Mouse (Mus musculus) spleen, postnatal 4 days (tissue): ENCODE data around the gene Sgf29.
"Not testable (repeated sequence)": the region's sequence is repeated elsewhere in the genome, so short reads cannot be mapped to it uniquely, and the experiment has no call there.

ENCODE experiments used
- DNase-seq, 2 experiments: peaks; one replicate each; pipeline ENCODE4 v3.0.0; 2022; ENCODE audit warnings: low spot score in 2 of 2

Gene Sgf29

GRCm38 (mm10) chr7:126679683-126680082, 30.6 kb downstream of the Sgf29 start:
- no peak for DNase-seq

DNA sequence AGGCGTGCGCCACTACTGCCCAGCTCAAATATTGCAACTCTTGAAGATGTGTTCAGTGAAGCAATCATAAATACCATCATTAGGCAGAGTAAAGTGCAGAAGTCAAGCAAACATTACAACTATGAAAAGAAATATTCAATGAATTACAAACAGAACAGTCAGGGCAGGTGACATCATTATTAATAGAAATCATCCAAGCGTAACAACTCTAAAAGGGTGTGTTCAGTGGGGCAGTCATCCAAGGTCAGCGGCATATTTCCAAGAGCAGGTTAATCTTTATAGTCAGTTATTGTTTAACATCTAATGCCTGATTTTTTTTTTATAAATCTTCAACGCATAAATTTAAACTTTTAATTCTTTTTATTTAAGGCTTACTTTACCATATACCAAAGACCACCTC, 32.1 kb downstream of the Sgf29 start:
- DNase-seq = no peak

- not testable (repeated sequence) for DNase-seq
These were observed 39.0 kb downstream of the Sgf29 start for GRCm38 (mm10) chr7:126688156-126688555.

DNA sequence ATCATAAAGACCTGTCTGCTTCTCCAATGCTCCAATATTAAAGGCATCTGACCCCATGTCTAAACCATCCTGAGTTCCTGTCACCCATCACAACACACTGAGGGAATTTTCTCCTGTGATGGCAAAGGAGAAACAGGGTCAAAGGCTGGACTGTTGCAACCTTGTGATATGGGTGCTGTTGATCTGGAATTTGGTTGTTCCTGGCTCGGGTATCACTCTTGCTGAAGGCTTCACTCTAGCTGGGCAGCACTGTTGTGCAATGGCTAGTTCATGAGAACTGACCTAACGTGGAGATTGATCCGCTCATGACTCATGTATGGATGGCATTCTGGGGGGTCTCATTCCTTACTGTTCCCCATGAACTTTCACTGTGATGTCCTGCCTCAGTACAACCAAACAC, 39.9 kb downstream of the Sgf29 start:
- DNase-seq = no peak

- DNase-seq = no peak
These were observed 41.6 kb downstream of the Sgf29 start for GRCm38 (mm10) chr7:126690737-126691136.

DNA sequence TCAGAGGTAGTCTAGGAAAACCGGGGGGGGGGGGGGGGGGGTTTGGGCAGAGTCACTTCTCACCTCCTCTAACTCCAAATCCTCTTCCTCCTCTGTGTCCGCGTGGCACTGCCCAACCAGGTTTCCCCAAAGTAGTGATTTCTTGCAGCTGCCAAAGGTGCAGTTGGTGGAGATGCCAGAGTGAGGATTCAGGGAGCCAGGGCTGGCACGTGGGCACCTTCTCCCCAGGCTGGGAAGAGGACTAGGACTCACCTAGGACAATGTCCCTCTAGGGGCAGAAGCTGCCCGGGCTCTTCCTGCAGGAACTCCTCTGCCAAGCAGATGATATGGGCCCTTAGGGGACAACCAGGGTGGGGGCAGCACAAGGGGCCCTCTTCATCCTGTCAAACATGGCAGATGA, 42.6 kb downstream of the Sgf29 start:
- DNase-seq = no peak

- DNase-seq = no peak
These were observed 43.3 kb downstream of the Sgf29 start for GRCm38 (mm10) chr7:126692426-126692825.

DNA sequence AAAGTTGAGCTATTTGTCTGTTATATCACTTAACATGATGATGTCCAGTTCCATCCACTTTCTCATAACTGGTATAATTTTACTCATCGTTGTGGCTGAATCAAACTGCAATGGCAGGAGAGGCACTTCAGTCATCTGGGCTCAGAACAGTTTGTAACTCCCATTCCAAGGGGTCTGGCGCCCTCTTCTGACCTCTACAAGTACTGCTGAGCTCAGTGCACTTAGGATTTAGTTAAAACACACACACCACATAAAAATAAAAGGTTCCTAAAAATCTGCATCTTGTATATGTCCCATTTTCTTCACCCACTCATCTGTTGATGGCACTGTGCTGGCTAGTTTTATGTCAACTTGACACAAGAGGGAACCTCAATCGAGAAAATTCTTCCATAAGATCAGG, 44.1 kb downstream of the Sgf29 start:
- peak; percentile 85 to 93 for DNase-seq

DNA sequence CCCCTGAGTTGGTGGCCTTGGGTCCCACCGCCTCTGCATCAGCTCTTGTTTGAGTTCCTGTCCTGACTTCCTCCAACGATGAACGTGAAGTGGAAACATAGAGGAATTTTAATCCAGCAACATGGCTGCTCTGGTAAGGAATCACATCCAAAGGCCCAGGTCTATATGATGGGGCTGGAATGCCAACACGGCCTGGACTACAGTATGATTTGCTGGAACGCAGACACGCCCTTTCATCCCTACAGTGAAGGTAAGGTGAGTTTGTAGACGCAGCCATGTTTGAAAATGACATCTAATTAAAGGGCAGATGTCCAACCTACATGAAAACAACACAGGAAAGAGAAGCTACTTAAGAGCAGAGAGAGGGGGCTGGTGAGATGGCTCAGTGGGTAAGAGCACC, 44.7 kb downstream of the Sgf29 start:
- DNase-seq = no peak

- no peak for DNase-seq
These were observed 45.4 kb downstream of the Sgf29 start for GRCm38 (mm10) chr7:126694441-126695051.

- DNase-seq = peak; percentile 76 to 90
These were observed 46.1 kb downstream of the Sgf29 start, which contains the start of gene Bola2 for GRCm38 (mm10) chr7:126695210-126695611. Gene Bola2, plus strand, starts transcription at chr7:126695401.

GRCm38 (mm10) chr7:126695631-126696207, 46.6 kb downstream of the Sgf29 start, which contains the start of gene Slx1b:
Gene Slx1b, minus strand, starts transcription at chr7:126695784.
- peak; percentile 91 to 95 for DNase-seq

DNA sequence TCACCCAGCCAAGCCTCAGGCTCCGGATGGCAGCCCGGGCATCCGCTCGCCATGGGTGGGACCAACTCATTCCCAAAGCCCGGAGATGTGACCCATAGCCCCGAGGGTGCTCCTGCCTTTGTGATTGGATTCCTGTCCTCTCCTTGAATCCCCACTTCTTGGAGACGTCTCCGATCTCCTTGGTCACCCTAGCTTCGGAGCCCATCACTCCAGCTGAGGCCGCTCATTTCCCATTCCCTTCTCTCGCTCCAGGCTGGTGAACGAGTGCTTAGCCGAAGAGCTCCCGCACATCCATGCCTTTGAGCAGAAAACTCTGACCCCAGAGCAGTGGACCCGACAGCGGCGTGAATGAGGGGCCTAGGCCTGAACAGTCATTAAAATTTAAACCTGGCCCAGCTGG, 47.2 kb downstream of the Sgf29 start:
- DNase-seq = no peak

DNA sequence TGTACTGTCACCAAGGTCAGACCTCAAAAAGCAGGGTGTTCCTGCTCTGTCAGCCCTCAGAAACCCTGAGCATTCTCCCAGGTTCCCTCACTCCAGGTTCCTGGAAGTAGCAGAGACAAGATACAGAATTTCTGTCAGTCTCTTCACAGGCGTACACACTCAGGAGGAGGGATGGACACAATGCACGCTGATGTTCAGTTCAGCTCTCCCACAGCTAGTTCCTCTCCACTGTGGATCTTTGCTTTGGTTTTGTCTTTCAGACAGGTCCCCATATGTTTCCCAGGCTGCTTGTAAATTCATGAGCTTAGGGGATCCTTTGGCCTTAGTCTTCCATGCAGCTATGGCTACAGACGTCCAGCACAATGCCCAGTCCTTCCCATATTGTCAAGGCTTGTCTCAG, 47.8 kb downstream of the Sgf29 start:
- no peak for DNase-seq

DNA sequence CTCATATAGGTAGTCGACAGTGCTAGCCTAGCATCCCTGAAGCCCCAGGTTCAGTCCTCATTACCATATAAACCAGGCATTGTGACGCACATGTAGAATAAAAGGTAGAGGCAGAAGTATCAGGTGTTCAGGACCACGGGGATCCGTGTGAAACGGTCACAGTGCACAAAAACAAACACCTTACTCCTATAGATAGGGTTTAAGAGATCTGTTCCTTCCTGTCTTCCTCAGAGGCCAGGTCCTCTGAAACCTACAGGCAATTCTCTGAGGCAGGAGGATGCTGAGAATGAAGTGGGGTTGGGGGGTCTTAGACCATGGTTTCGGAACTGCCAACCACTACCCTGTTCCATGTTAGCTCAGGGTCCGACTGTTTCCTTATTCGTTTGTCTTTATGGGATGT, 48.7 kb downstream of the Sgf29 start:
- no peak for DNase-seq

DNA sequence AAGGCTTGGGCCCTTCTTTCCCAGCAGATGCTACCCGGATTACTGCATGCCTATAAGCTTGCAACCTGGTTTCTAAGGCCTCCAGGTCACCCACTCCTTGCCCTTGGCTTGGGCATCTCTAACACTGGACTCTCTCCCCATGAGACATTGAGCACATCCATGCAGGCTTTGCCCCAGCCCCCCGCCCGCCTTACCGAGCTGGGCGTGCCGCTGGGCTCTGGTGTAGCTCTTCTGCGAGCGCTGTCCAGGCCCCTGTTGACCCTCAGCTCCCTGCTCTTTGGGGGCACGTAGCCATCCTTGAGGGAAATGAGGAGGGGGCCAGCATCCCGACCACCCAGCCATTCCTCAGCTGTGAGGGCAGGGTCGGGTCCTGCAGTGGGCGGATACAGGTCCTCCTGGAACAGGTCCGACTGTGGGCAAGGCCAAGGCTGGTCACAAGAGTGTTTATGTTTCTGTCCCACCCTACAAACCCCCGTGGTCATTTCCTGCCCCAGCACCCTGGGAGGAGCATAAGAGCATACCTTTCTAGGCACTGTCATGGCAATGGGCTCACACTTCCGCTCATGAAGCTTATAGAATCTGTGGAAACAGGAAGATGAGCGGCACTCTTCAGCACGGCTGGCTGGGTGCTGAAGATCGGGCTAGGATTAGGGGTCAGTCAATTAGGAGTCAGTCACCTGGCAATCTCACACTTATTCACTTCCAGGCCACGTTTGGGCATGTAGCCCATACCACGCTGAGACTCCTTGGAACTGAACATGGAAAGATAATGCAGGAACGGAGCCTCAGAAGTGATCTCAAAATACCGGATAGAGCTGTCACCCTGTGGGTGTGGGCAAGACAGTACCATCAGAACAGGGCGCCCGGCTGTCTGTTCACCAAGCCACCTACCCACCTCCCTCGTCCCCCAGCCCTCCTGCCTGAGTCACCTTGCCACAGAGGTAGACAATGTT, 51.2 kb downstream of the Sgf29 start:
- DNase-seq = no peak

DNA sequence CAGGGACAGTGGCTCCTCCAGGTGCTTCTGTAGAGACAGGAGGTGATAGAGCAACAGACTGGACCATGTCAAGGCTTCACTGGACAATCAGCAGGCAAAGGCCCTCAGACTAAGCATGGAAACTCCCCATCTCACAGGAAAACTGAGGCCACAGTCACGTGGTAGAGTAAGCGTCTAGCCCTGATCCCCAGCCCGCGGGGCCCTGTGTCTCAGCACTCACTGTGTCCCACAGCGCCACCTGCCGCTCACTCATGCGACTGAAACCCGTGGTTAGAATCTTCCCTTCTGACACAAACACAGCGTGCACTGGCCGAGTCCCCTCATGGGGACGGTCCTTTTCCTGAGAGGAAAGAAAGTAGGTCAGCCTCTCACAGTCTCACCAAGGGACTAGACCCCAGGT, 52.0 kb downstream of the Sgf29 start:
- peak; percentile 91 to 98 for DNase-seq

GRCm38 (mm10) chr7:126701559-126702357, 52.6 kb downstream of the Sgf29 start:
- peak; percentile 32 to 74 for DNase-seq

- DNase-seq = peak; percentile 57 to 75
These were observed 53.2 kb downstream of the Sgf29 start for GRCm38 (mm10) chr7:126702358-126702757.

- DNase-seq = peak; percentile 58 to 81
These were observed 54.0 kb downstream of the Sgf29 start for GRCm38 (mm10) chr7:126702861-126703756.

DNA sequence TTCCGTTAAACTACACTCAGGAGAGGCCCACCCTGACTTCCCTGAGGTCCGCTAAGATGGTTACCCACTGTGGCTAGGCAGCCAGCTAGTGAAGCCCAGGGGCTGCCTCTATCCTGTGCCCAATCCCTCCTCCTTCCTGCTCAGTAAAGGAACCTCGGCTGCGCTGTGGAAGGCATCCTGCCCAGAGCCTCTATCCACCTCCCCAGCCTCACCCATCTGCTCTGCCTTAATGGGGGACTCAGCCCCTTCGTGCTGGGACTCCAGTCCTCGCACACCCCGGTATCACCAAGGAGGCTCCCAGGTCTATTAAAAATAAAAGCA, 54.6 kb downstream of the Sgf29 start:
- peak; percentile 30 to 70 for DNase-seq
